Mouse (Mus musculus) layer of hippocampus, adult 11-12 months (tissue): ENCODE measurements around the gene Plscr4.
A peak's percentile ranks its signal among the peaks of the same experiment; 100 is the strongest.

Experiments used
- DNase-seq: peaks from one replicate; pipeline ENCODE4 v3.0.0; 2022; ENCODE audit warnings: low spot score

The Plscr4 gene

GRCm38 (mm10) chr9:92511696-92512095, 54.5 kb downstream of the Plscr4 start:
- DNase-seq: no peak

GRCm38 (mm10) chr9:92517036-92517435, 59.9 kb downstream of the Plscr4 start:
- no peak for DNase-seq

- no peak for DNase-seq
Observed at GRCm38 (mm10) chr9:92520751-92521150, 63.6 kb downstream of the Plscr4 start.

GRCm38 (mm10) chr9:92524506-92524905, 67.3 kb downstream of the Plscr4 start:
- no peak for DNase-seq

- no peak for DNase-seq
Observed at GRCm38 (mm10) chr9:92530055-92530454, 72.9 kb downstream of the Plscr4 start.

GRCm38 (mm10) chr9:92537735-92538134, 80.6 kb downstream of the Plscr4 start:
- DNase-seq: peak; percentile 16

- DNase-seq: no peak
Observed at GRCm38 (mm10) chr9:92538216-92538615, 81.0 kb downstream of the Plscr4 start.
